Comparison of ENCODE assay signal across 26 mouse cellular contexts in the genomic region with DNA sequence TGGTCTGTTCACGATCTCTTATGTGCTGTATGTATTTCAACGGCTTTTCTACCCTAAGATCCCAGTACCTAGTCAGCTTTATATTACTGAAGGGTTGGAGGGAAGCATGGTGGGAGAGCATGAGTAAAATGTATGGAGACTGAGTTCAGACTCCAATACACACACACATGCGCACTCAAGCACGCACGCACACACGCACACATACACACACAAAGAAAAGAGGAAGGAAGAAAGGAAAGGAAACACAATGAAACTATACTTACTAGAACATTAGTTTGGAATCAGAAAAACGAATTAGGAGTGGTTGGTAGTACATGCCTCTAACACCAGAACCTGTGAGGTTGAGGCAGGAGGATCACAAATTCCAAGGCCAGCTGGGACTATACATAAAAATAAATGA. TPM values are rescaled to one million over a fixed set of nuclear protein-coding genes. Genes with fewer than 3 reads are reported as not detected.
A peak's percentile ranks its signal among the peaks of the same experiment; 100 is the strongest.
DNase-seq lines count a peak whose midpoint lies in the region; ATAC-seq and TF ChIP-seq lines count a peak whose summit lies in the region.
"Had no signal": no experiment of that assay in that cellular context is flagged by ENCODE, and none has a peak within 500 bp of the region (broad histone marks: within the 10 kb centered on the region; RNA-seq: fewer than 3 reads in every experiment).

No protein-coding gene starts in this region.

- no peak for ATAC-seq in forebrain, embryonic 14.5 days
- ATAC-seq in forebrain, postnatal 0 days, result no peak
- no peak for ATAC-seq in liver, embryonic 15.5 days (ENCODE audit: insufficient read depth)
- ATAC-seq: CD4-positive, CD25-positive, alpha-beta regulatory T cell, adult 4 months; forebrain, embryonic 15.5 days; hindbrain, postnatal 0 days; intestine, postnatal 0 days; midbrain, embryonic 13.5 days; Patski had no signal

- no peak overlapping the region for H3K4me2 ChIP-seq in forebrain, embryonic 14.5 days (ENCODE audit: low read length)
- no peak overlapping the region for H3K4me2 ChIP-seq in forebrain, postnatal 0 days (ENCODE audit: low read depth)
- no peak overlapping the region for H3K4me2 ChIP-seq in liver, embryonic 15.5 days
- H3K4me2 ChIP-seq: embryonic facial prominence, embryonic 15.5 days; forebrain, embryonic 15.5 days; heart, embryonic 15.5 days; midbrain, embryonic 13.5 days had no signal

- H3K27me3 ChIP-seq in forebrain, embryonic 14.5 days (replicated peaks; ENCODE audit: control insufficient read depth, insufficient read depth, low read length), result no peaks in the 10 kb centered on the region
- H3K27me3 ChIP-seq in forebrain, postnatal 0 days (ENCODE audit: insufficient read depth, low read length), result no peaks in the 10 kb centered on the region
- no peaks in the 10 kb centered on the region for H3K27me3 ChIP-seq in liver, embryonic 15.5 days
- no peaks in the 10 kb centered on the region for H3K27me3 ChIP-seq in splenic B cell, adult 2 months (ENCODE audit: control insufficient read depth, insufficient read depth, low read length, poor library complexity, severe bottlenecking)
- H3K27me3 ChIP-seq: embryonic facial prominence, embryonic 15.5 days; forebrain, embryonic 15.5 days; heart, embryonic 15.5 days; megakaryocyte, embryonic 14.5 days; midbrain, embryonic 13.5 days; Patski had no signal

- H3K9me3 ChIP-seq in forebrain, embryonic 14.5 days (replicated peaks; ENCODE audit: control insufficient read depth, low read length), result no peaks in the 10 kb centered on the region
- H3K9me3 ChIP-seq in forebrain, postnatal 0 days (ENCODE audit: low read length), result no peaks in the 10 kb centered on the region
- no peaks in the 10 kb centered on the region for H3K9me3 ChIP-seq in liver, embryonic 15.5 days (replicated peaks)
- H3K9me3 ChIP-seq: embryonic facial prominence, embryonic 15.5 days; forebrain, embryonic 15.5 days; heart, embryonic 15.5 days; limb, embryonic 10.5 days; megakaryocyte, embryonic 14.5 days; midbrain, embryonic 13.5 days had no signal

- no peak overlapping the region for H3K9ac ChIP-seq in forebrain, embryonic 14.5 days (ENCODE audit: low read length)
- no peak overlapping the region for H3K9ac ChIP-seq in forebrain, postnatal 0 days
- no peak overlapping the region for H3K9ac ChIP-seq in liver, embryonic 15.5 days
- H3K9ac ChIP-seq: embryonic facial prominence, embryonic 15.5 days; forebrain, embryonic 15.5 days; heart, embryonic 15.5 days; midbrain, embryonic 13.5 days had no signal

- no peak for TF ChIP-seq POLR2A in bone marrow macrophage, adult 2 months (IDR thresholded peaks at IDR 0.05; ENCODE audit: borderline replicate concordance, low read depth, low read length)

- no peak overlapping the region for H3K4me3 ChIP-seq in forebrain, embryonic 14.5 days (ENCODE audit: low read depth, low read length)
- H3K4me3 ChIP-seq in forebrain, postnatal 0 days (ENCODE audit: low read depth, low read length), result no peak overlapping the region
- H3K4me3 ChIP-seq in bone marrow macrophage, adult 2 months (ENCODE audit: insufficient read depth, low read length), result no peak overlapping the region
- H3K4me3 ChIP-seq in liver, embryonic 15.5 days (replicated peaks), result no peak overlapping the region
- H3K4me3 ChIP-seq: embryonic facial prominence, embryonic 15.5 days; forebrain, embryonic 15.5 days; heart, embryonic 15.5 days; layer of hippocampus, adult 2 months; limb, embryonic 10.5 days; megakaryocyte, embryonic 14.5 days; midbrain, embryonic 13.5 days had no signal

- peak overlapping the region; percentile 9; the same call in 1 of the 2 replicates for H3K27ac ChIP-seq in forebrain, embryonic 14.5 days (ENCODE audit: low read depth, low read length)
- H3K27ac ChIP-seq in forebrain, postnatal 0 days (ENCODE audit: low read depth, low read length), result no peak overlapping the region
- H3K27ac ChIP-seq in bone marrow macrophage, adult 2 months (ENCODE audit: insufficient read depth, low read depth, low read length), result peak overlapping the region; percentile 24; the same call in 1 of the 2 replicates
- peak overlapping the region; percentile 58 for H3K27ac ChIP-seq in liver, embryonic 15.5 days (replicated peaks)
- H3K27ac ChIP-seq: forebrain, embryonic 15.5 days; hindbrain, postnatal 0 days; layer of hippocampus, adult 2 months; limb, embryonic 10.5 days; midbrain, embryonic 13.5 days had no signal

- H3K4me1 ChIP-seq in forebrain, embryonic 14.5 days (ENCODE audit: control insufficient read depth, insufficient read depth, low read length), result no peaks in the 10 kb centered on the region
- 0 out of 2 replicates have a peak, but pooled peaks cover 5% of the 10 kb centered on the region for H3K4me1 ChIP-seq in forebrain, postnatal 0 days (ENCODE audit: insufficient read depth)
- H3K4me1 ChIP-seq in bone marrow macrophage, adult 2 months (ENCODE audit: control insufficient read depth, insufficient read depth, low read length), result peaks cover 33% of the 10 kb centered on the region
- peaks cover 87% of the 10 kb centered on the region for H3K4me1 ChIP-seq in liver, embryonic 15.5 days (replicated peaks)

- no peak for TF ChIP-seq CTCF in forebrain, postnatal 0 days (IDR thresholded peaks at IDR 0.05; ENCODE audit: low read depth)
- TF ChIP-seq CTCF in bone marrow macrophage, adult 2 months (IDR thresholded peaks at IDR 0.05; ENCODE audit: low read depth, low read length), result no peak

- H3K36me3 ChIP-seq in forebrain, embryonic 14.5 days (ENCODE audit: control insufficient read depth, insufficient read depth, low read length), result no peaks in the 10 kb centered on the region
- no peaks in the 10 kb centered on the region for H3K36me3 ChIP-seq in forebrain, postnatal 0 days (ENCODE audit: insufficient read depth)
- 0 out of 2 replicates have a peak, but pooled peaks cover 6% of the 10 kb centered on the region for H3K36me3 ChIP-seq in liver, embryonic 15.5 days (replicated peaks)
- 0 out of 2 replicates have a peak, but pooled peaks cover 1% of the 10 kb centered on the region for H3K36me3 ChIP-seq in splenic B cell, adult 2 months (ENCODE audit: control insufficient read depth, insufficient read depth, low read length, poor library complexity, severe bottlenecking)
- H3K36me3 ChIP-seq: embryonic facial prominence, embryonic 15.5 days; forebrain, embryonic 15.5 days; heart, embryonic 15.5 days; limb, embryonic 10.5 days; midbrain, embryonic 13.5 days had no signal

- no peak for DNase-seq in forebrain, embryonic 14.5 days (ENCODE audit: low spot score)
- DNase-seq in forebrain, postnatal 0 days, result no peak
- DNase-seq in splenic B cell, adult 2 months (ENCODE audit: low read depth, low spot score), result peak; percentile 67
- DNase-seq in spleen, postnatal 10 days (ENCODE audit: low spot score in 2 of 2), result no peak
- DNase-seq in lung, postnatal 4 days, result no peak
- DNase-seq: cerebellum, adult 2 months; cerebellum, postnatal 25 days; gastrocnemius, postnatal 25 days; heart, postnatal 36 days; retina, postnatal 1 day; right cerebral cortex, postnatal 4 days; thymus, adult 18-20 months; thymus, postnatal 36 days had no signal

- WGBS in forebrain, embryonic 14.5 days, result 90% methylated on average over 7 of the region's 7 CpGs
- 85% methylated on average over 7 of the region's 7 CpGs for WGBS in forebrain, postnatal 0 days
- 51% methylated on average over 7 of the region's 7 CpGs for WGBS in liver, embryonic 15.5 days (ENCODE audit: insufficient replicate concordance)

RNA-seq across cellular contexts. Expression of gene Tmem131, which starts 29.7 kb away (rescaled TPM):
- 12.2 and 14.2 TPM in 2 replicates for polyA plus RNA-seq in forebrain, embryonic 14.5 days (2014; fragmentation: Nextera tagmentation; extraction: Ambion mirVana)
- total RNA-seq in forebrain, postnatal 0 days (2014; rRNA removed), result 19.9 and 29.3 TPM in 2 replicates
- polyA plus RNA-seq in forebrain, postnatal 0 days (2015; fragmentation: Nextera tagmentation; extraction: Ambion mirVana), result 7.2 and 9.4 TPM in 2 replicates
- polyA plus RNA-seq in bone marrow macrophage, adult 2 months (2012; ENCODE audit: insufficient read depth, insufficient read length, missing spikeins), result 32.0 and 38.3 TPM in 2 replicates
- polyA plus RNA-seq in liver, embryonic 15.5 days (2015; fragmentation: Nextera tagmentation; extraction: Ambion mirVana), result 8.0 and 8.6 TPM in 2 replicates
